Mouse (Mus musculus): Measurements from ENCODE around the gene Bik. TPM values are rescaled to one million over a fixed set of nuclear protein-coding genes. Genes with fewer than 3 reads are reported as not detected.

Bik gene
- total RNA-seq, 2 experiments from 2014 or later, result 0.37 TPM; not detected in 1

- no peak for DNase-seq (ENCODE audit: low spot score in 2 of 2)
These were observed 19.4 kb downstream of the Bik start for GRCm38 (mm10) chr15:83546029-83546428.

DNA sequence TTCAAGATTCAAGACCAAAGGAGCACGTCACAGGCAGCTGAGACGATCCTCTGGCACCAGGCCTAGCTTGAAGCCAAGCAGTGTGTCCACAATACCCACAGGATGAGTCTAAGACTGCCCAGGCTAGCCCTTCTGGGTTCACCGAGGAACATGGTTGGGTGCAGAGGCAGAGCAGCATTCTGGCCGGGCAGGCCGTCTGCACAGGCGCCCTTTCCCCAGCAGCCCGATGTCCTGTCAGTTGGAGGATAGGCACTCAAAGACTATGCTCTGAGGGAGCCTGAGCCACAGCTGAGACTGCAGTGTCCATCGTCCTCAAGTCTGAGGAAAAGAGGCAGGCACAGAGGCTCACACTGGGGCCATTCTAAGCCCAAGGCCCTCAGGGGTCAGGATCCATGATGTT lies 20.5 kb downstream of the Bik start:
- no peak for DNase-seq (ENCODE audit: low spot score in 2 of 2)

DNA sequence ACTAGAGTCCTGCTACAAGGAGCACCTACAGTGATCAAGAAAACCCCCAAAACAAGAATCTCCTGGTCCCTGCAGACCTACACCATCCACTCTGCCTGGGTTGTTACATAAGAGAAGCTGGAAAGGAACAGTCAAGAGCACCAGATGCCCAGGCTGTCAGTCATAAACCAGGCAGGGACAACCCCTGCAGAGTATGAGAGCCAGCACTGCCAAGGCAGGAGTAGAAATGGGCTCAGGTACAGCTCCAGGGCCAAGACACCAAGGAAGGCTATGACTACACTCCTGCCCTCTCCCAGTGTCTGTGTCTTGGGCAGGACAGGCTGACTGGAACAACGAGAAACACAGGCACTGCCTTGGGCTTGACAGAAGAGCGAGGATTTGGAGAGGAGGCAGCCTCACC lies 23.5 kb downstream of the Bik start:
- no peak for DNase-seq (ENCODE audit: low spot score in 2 of 2)

GRCm38 (mm10) chr15:83553831-83554230 lies 27.2 kb downstream of the Bik start:
- DNase-seq (ENCODE audit: low spot score in 2 of 2), result no peak

- peak; percentile 80 to 91 for DNase-seq (ENCODE audit: low spot score in 2 of 2)
These were observed 28.7 kb downstream of the Bik start for GRCm38 (mm10) chr15:83555161-83555974.

DNA sequence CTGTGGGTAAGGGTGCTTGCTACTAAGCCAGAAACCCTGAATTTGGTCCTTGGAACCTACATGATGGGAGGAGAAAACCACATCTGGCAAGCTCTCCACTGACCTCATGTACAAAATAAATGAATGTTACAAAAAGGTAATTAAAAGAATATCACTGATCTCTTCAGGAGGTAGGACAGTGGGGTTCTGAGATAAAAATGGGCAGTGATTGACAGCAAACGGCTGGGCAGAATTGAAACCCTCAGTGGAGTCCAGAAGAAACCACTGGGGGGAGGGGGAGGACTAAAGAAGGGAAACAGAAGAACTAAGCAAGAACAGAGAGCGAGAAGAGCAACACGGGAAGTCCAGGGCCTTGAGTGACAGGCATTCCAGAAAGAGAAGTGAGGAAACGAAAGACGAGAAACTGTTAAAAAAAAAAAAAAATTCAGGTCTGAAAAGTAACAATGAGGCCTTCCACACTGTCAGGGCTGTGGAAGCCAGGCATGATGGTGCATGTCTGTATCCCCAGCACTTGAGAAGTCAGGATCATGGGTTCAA lies 34.3 kb downstream of the Bik start:
- DNase-seq (ENCODE audit: low spot score in 2 of 2), result no peak

DNA sequence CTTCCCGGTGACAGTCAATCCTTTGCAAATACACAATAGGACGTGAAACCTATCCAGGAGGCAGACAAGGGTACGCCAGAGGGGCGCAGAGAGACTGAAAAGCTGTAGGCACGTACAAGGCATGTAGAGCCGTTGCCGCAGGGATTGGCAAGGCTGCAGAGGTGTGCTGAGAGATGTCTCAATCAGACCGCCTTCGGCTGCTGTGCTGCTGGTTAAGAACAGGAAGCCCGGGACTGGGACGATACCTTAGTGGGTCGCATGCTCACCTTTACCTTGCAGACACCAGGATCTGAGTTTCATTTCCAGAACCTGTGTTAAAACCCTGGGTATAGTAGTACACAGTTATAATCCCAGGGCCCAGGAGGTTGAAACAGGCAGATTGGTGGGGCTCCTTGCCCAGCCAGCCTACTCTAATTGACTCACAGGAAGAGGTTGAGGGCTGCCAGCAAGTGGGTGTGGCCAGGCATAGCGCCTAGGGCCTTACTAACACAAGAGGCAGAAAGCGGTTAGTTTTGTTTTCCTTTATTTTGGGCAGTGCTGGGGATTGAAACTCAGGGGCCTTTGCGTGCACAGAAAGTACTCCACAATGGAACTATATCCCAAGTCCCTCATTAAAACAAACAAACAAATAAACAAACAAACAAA lies 36.1 kb downstream of the Bik start:
- DNase-seq (ENCODE audit: low spot score in 2 of 2), result peak; percentile 50 to 78

DNA sequence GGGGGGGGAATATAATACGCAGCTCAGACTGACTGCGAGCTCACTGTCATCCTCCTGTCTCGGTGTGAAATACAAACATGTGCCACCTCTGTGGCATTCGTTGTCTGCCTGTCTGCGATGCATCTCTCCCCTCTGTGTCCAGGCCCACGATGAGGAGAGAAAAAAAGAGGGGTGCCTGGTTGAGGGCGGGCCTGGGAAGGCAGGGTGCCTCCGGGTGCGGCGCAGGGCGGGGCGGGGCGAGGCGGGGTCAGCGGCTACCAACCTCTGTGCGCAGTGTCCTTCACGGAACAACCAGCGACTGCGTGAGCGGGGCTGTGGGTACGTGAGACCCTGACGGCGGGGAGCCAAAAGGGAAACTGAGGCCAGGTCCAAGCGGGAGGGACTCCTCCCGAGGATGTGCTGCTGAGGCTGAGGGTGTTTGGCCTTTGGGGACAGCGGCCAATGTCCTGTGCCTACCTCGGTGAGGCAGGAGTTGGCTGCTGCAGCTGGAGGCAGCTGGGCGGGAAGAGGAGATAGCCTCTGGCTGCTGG lies 36.7 kb downstream of the Bik start, which contains the start of the genes Tspo and Mcat:
Gene Tspo, plus strand, starts transcription at position 266 of the 530 bp plus-strand sequence.
Gene Mcat, minus strand, starts transcription at position 461 of the 530 bp plus-strand sequence.
- DNase-seq (ENCODE audit: low spot score in 2 of 2), result no peak

GRCm38 (mm10) chr15:83563857-83564651 lies 37.4 kb downstream of the Bik start:
- DNase-seq (ENCODE audit: low spot score in 2 of 2), result no peak

DNA sequence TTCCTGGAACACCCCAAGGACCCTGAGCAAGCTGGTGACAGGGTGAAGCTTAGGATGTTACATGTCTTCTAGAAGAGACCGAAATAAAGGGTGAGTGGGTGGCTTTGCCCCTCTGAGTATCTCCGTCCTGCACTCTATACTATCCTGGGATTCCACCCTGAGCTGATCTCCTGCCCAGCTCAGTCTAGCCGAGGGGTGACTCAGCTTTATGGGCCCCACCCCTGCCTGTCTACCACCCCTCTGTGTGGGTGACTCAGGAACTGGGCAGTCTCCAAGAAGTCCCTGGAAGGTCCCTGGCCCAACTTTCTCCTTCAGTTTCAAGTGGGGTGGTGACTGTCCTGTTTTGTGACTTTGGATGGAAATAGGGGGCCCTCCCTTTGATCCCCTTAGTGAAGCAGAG lies 38.8 kb downstream of the Bik start:
- no peak for DNase-seq (ENCODE audit: low spot score in 2 of 2)

DNA sequence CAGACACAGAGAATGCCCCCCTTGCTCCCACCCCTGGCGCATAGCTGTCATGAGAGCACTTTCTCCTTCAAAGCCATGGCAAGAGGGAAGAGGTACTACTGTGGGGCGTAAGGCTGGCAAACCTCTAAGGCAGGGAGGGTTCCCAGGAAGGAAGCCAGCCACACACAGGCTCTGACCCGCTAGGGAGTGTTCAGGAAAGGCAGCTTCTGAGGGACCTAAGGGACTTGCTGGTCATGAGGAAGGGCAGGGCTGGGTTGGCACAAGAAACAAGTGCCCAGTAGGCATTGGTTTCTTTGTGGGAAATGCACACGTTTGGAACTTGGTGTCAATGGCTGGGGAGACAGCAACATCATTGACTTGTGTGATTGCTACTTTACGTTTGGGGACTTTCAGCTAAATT lies 39.3 kb downstream of the Bik start:
- DNase-seq (ENCODE audit: low spot score in 2 of 2), result no peak

DNA sequence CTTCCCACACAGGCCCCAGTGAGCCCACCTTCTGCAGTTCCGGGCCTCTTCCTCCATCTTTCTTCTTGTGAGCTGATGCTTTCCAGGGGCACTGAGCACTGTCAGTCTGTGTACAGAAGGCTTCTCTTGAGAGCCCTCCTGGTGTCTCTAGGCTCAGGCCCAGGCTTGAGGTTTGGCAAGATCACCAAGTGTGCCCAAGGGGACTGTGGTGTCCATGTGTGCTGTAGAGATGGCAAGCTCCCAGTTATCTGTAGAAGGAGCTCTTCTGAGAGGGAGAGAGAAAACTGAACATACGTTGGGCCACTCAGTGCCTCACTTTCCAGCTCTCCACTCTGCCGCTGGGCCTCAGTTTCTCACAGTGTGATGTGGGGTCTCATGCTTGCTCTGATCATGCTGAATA lies 41.1 kb downstream of the Bik start:
- DNase-seq (ENCODE audit: low spot score in 2 of 2), result no peak

DNA sequence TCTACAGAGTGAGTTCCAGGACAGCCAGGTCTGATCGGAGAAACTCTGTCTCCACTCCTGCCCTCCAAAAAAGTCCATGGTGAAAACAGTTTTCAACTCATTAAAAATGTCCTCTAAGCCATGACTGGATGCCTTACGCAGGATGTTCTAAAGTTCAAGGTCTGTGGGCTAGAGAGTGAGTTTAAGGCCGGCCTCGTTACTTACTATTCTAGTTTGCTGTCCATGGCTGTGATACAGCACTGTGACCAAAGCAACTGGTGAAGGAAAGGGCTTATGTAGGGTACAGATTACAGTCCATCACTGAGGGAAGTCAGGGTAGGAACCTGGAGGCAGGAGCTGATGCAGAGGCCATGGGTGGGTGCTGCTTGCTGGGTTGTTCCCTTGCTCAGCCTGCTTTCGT lies 41.9 kb downstream of the Bik start:
- DNase-seq (ENCODE audit: low spot score in 2 of 2), result no peak

- no peak for DNase-seq (ENCODE audit: low spot score in 2 of 2)
These were observed 43.0 kb downstream of the Bik start for GRCm38 (mm10) chr15:83569682-83570081.

- no peak for DNase-seq (ENCODE audit: low spot score in 2 of 2)
These were observed 44.0 kb downstream of the Bik start for GRCm38 (mm10) chr15:83570641-83571040.

DNA sequence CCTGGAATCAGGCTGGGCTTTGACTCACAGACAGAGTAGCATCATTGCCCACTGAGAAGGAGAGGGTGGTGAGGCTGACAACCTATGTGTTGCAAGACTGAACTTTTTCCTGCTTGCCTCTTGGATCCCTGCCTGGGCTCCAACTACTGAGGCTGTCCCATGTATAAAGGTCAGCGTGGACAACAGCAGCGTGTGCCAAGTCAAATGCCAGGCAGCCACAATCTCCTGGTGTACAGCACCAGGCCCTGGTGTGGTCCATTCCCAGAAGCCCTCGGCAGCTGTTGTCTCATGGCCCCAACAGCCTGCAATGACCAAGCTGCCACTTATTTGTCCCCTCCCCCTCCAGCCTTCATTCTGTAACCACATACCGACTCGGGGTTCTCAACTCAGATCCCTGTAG lies 45.0 kb downstream of the Bik start:
- DNase-seq (ENCODE audit: low spot score in 2 of 2), result no peak

DNA sequence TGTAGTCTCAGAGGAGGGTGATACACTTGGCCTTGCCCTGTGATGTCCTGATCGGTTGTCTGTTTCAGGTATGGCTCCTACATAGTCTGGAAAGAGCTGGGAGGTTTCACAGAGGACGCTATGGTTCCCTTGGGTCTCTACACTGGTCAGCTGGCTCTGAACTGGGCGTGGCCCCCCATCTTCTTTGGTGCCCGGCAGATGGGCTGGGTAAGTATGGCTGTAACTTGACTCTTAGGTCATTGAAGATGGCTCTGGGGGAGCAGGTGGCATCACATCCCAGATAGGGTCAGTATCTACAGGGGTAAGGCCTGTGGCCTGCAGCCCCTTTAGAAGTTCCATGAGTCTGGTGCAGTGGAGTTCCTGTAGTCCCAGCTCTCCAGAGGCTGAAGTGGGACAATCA lies 45.5 kb downstream of the Bik start:
- no peak for DNase-seq (ENCODE audit: low spot score in 2 of 2)

- DNase-seq (ENCODE audit: low spot score in 2 of 2), result no peak
These were observed 46.9 kb downstream of the Bik start for GRCm38 (mm10) chr15:83573606-83574005.

DNA sequence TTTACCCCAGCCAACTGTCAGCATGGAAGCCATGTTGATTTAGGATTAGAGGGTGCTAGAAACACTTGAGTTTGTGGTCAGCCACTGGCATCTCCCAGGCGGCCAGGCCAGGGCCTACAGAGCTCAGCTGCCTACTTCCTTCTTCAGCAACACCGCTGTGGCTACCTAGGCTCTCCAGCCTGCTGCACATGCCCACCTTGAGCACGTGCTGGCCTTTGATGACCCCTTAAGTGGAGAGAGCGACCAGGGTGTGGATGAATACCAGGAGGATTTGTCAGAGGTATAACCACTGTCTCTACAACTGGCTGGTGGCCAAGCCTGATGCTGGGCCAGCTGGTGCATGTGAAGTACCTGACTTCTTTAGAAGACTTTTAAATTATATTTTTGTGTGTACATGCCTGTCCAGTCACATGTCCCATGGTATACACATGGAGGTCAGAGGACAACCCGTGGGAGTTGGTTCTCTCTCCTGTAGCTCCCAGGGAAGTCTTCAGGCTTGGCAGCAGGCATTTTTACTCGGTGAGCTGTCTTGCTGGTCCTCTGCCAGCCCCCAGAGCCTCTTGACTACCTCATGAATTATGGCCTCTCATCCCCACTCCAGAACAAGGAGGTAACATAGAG lies 48.2 kb downstream of the Bik start:
- no peak for DNase-seq (ENCODE audit: low spot score in 2 of 2)

DNA sequence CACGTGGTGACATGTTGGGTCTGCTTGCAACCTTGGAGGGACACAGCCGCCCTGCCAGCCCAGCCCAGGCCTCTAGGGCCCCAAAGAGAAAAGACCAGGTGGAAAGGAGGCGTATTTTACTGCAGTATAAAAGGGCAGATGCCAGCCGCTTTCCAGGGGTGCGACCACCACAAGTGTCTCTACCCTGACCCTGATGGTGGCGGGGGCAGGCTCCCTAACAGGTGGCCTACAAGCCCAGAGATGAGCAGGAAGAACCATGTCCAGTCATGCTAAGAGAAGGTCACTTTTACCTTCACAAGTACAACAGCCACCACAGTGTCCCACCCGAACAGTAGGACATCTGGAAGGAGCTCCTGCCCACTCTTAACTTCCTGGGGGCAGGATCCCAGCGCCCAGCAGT lies 48.9 kb downstream of the Bik start:
- no peak for DNase-seq (ENCODE audit: low spot score in 2 of 2)

- DNase-seq (ENCODE audit: low spot score in 2 of 2), result no peak
These were observed 50.0 kb downstream of the Bik start for GRCm38 (mm10) chr15:83576651-83577050.

Data from layer of hippocampus, postnatal 14 days (tissue).